Mouse (Mus musculus): ENCODE results near the gene Epn1.

DNA sequence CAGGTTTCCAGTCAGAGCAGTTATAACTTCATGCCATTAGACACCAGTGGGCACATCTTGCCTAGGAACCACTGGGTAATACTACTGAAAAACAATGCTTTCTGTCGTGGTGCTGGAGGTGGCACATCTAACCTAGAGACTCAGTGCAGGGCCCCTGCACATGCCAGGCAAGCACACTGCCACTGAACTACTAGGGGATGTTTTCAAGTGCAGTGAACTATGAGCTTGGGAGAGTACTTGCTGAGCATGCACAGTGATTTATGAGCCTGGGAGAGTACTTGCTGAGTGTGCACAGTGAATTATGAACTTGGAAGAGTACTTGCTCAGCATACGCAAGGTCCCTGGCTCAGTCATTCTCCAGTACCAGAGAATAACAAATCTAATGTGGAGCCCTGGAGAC lies 22.5 kb downstream of the Epn1 start:
- no peak for TF ChIP-seq POLR2A (IDR thresholded peaks at IDR 0.05; ENCODE audit: insufficient read depth, low read depth, low read length)
- no peak for TF ChIP-seq CTCF (IDR thresholded peaks at IDR 0.05; ENCODE audit: insufficient read depth, low read depth, low read length)
